Mouse (Mus musculus) heart, adult 11 months (tissue): ENCODE measurements around the gene Srrm2.

ENCODE experiments used
- DNase-seq: peaks from one replicate; pipeline ENCODE4 v3.0.0; 2022

Gene Srrm2

GRCm38 (mm10) chr17:23815641-23816040 is 25.3 kb downstream of the Srrm2 start:
- DNase-seq, result peak; percentile 93

- DNase-seq, result peak; percentile 76
Measured at GRCm38 (mm10) chr17:23818579-23818978, 28.2 kb downstream of the Srrm2 start.

DNA sequence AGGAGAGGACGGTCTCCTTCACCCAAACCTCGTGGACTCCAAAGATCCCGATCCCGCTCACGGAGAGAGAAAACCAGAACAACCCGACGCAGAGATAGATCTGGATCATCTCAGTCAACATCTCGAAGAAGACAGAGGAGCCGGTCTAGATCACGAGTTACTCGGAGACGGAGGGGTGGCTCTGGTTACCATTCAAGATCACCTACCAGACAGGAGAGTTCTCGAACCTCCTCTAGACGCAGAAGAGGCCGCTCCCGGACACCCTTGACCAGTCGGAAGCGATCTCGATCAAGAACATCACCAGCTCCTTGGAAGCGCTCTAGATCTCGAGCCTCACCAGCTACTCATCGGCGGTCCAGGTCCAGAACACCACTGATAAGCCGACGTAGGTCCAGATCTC is 28.9 kb downstream of the Srrm2 start:
- DNase-seq, result peak; percentile 91

DNA sequence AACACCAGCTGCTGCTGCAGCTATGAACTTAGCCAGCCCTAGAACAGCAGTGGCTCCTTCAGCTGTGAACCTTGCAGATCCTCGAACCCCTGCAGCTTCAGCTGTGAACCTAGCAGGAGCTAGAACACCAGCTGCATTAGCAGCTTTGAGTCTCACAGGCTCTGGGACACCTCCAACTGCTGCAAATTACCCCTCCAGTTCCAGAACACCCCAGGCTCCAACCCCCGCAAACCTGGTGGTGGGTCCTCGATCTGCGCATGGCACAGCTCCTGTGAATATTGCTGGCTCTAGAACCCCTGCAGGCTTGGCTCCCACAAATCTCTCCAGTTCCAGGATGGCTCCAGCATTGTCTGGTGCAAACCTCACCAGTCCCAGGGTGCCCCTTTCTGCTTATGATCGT is 30.4 kb downstream of the Srrm2 start:
- DNase-seq, result no peak

GRCm38 (mm10) chr17:23822094-23822493 is 31.8 kb downstream of the Srrm2 start:
- no peak for DNase-seq

GRCm38 (mm10) chr17:23823018-23823417 is 32.7 kb downstream of the Srrm2 start:
- DNase-seq, result no peak

DNA sequence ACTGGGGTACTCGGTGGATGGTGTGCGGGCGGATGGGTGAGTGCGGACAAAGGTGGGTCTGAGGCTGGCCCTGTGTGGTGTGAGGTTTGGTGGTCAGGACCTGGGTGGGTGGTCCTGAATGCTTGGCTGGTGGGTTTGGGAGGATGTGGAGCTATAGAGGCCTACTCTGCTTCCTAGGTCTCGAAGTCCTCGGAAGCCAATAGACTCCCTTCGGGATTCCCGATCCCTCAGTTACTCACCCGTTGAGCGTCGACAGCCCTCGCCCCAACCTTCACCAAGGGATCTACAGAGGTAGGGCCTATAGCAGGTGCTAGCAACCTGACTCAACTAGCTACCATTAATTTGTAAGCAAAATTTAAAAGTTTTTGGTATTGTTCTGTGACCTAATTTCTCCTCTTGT is 33.3 kb downstream of the Srrm2 start:
- no peak for DNase-seq

DNA sequence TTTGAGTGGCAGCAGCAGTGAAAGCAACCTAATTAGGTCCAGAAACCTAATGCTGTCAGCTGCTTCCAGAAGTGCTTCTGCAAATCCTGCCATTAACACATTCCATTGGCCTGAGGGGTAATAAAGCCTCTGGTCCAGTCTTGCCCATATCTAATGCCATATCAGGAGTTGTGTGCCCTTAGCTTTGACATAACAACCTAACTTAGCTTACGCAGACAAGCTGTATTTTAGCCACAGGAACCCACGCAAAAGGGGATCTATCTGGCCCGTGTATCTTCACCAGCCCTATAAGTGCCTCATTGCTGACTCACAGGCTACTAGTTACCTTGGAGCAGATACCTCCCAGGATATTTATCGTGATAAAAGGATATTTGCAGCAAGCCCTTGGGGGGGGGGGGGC is 35.3 kb downstream of the Srrm2 start:
- no peak for DNase-seq

- peak; percentile 97 for DNase-seq
Measured at GRCm38 (mm10) chr17:23828271-23829001, 38.1 kb downstream of the Srrm2 start.

- peak; percentile 99 for DNase-seq
Measured at GRCm38 (mm10) chr17:23829064-23829619, 38.8 kb downstream of the Srrm2 start, which contains the start of gene Elob. Gene Elob, minus strand, starts transcription at chr17:23829136.

- no peak for DNase-seq
Measured at GRCm38 (mm10) chr17:23831201-23831600, 40.9 kb downstream of the Srrm2 start.

- DNase-seq, result no peak
Measured at GRCm38 (mm10) chr17:23836006-23836575, 45.8 kb downstream of the Srrm2 start, which contains the start of gene Prss33. Gene Prss33, minus strand, starts transcription at chr17:23836056.

DNA sequence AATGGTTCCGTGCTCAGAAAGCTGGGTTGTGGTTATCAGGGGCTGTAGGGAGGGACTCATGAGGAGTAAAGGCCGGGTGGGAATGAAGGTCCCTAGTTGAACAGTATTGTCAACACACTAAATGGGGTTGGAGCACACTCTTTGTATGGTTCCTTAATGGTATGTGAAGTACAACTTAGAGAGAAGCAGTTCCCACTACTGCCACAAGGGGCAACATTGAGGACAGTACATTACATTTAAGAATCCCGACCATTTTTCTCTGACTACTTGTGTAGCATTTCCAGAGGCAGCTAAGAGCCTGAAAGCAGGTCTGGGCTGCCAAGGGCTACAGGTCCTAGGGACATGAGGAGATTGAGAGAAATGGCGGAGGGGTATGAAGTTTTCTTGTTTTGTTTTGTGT is 50.8 kb downstream of the Srrm2 start:
- DNase-seq, result peak; percentile 82

DNA sequence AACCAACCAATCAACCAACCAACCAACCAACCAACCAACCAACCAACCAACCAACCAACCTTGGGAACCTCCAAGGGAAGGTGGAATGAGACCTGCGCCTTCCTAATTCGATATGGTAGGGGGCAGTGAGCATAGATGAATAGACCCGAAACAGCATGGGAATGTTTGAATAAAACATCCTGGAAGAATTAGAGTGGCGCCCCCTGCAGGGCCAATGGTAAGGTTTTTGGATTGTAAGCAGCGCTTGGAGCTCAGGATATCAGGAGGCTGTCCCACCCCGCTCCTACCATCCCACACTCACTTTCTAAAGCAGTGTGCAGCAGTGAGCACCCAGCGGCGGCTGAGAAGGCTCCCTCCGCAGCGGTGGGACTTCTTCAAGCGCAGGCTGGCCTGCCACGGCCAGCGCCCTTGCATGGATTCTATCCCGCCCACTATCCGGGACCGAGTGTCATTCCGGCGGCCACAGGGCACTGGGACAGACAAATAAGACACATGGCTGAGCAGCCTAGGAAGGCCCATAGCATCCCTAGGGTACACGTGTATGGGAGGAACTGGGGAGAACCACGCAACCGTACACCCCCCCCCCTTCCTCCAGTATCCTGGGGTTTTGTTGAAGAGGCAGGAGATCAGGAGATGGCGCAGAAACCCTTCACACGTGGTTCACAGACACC is 52.9 kb downstream of the Srrm2 start:
- peak; percentile 85 for DNase-seq

DNA sequence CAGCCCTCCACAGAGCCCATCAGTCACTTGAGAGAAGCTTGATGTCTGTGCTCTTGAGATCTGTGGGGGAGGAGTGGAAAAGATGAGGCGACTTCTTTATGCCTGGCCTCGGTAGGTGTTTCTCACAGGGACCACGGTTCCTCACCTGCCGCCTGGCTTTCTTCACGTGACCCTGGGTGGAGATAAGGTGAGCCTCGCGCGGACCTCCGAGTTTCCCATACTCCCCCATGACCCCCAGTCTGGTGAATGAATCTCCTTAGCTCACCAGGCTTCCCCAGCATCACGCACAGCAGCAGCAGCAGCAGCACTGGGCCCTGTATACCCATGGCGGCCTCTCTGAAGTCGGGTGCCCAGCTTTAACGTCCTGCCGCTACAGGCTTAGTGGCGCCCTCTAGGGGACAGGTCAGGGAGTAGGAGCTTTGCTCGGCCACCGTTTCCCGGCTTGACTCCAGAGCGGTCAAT is 53.5 kb downstream of the Srrm2 start, which contains the start of the genes Prss32 and Prss41:
TSS of gene Prss32 (plus strand) at position 44 of the 462 bp plus-strand sequence.
TSS of gene Prss41 (minus strand) at position 361 of the 462 bp plus-strand sequence.
- DNase-seq, result peak; percentile 92

- no peak for DNase-seq
Measured at GRCm38 (mm10) chr17:23850028-23850427, 59.7 kb downstream of the Srrm2 start.

- DNase-seq, result peak; percentile 88
Measured at GRCm38 (mm10) chr17:23850853-23851749, 60.8 kb downstream of the Srrm2 start.

- peak; percentile 90 for DNase-seq
Measured at GRCm38 (mm10) chr17:23853292-23853691, 63.0 kb downstream of the Srrm2 start.

DNA sequence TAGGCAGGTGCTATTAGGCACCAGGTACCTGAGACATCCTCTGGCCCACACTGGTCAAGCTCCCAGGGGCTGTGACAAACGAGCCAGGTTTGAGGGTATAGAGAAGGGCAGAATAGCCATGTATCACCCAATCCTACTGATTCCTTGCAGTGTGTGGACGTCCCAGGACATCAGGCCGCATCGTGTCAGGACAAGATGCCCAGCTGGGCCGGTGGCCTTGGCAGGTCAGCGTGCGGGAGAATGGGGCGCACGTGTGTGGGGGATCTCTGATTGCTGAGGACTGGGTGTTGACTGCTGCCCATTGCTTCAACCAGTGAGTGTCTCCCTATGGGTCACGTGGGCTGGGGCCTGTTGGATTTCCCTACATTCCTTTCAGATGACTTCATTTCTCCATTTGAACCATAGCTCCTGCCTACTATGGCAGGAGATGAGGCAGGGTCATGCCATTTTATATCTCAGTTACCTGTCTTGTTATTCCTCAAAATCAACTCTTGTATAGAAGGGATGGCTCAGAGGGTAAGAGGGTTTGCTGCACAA is 64.0 kb downstream of the Srrm2 start:
- peak; percentile 87 for DNase-seq

- DNase-seq, result peak; percentile 82
Measured at GRCm38 (mm10) chr17:23857193-23857592, 66.9 kb downstream of the Srrm2 start.

DNA sequence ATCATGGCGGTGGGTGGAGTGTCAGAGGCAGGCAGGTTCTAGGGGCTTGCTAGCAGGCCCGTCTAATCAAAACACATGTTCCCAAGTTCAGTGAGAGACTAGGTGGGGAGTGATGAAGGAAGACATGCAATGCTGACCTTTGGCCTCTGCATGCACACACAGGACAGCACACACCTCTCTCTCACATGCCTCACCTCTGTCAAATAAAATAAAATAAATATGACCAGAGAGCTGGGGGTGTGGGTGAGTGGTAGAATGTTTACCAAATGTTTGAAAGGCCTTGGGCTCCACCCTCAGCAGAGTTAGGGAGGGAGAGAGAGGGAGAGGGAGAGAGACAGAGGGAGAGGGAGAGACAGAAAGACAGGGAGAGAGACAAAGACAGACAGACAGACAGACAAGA is 67.6 kb downstream of the Srrm2 start:
- DNase-seq, result no peak

- peak; percentile 81 for DNase-seq
Measured at GRCm38 (mm10) chr17:23862926-23863325, 72.6 kb downstream of the Srrm2 start.
